Mouse (Mus musculus) right cerebral cortex, postnatal 10 days (tissue): Measurements from ENCODE around the gene Tnfrsf26.
A peak's percentile ranks its signal among the peaks of the same experiment; 100 is the strongest.

Source experiments
- DNase-seq, 2 experiments: peaks; one replicate each; pipeline ENCODE4 v3.0.0; 2021; ENCODE audit warnings: low spot score in 2 of 2

Gene Tnfrsf26

DNA sequence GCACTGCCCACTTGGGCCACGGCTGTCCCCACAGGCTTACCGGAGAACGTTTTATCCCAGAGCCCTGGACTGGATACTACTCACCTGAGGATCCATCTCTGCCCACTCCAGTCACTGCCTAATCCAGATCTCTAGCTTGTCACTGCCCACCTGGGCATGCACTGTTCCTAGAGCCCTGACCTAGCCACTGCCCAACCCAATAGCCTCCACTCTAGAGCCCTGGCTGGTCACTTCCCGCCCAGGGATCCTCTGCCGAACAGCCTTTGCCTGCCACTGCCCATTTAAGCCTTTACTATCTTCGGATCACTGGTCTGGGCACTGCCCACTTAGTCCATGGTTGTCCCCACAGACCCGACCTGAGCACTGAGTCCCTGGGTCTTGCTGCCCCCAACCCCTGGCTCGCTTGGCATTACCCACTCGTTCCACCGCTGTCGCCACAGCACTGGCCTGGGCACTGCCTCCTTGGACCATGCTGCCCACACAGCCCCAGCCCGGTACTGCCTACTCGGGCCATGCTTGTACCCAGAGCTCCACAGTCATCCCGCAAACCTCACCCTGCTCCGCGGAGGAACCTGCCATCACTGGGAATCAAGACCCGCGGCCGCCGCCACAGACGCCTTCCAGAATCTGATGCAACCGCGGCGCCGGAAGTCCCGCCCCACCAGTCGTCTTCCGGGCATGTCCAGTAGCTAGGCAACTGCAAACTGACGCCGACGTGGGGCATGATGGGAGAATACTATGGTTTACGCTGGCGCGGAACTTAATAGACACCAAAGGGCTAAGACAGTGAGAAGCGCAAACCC lies 28.9 kb downstream of the Tnfrsf26 start, which contains the start of gene Cars:
TSS of gene Cars (minus strand) at position 663 of the 803 bp plus-strand sequence.
- DNase-seq: peak; percentile 96 to 97

DNA sequence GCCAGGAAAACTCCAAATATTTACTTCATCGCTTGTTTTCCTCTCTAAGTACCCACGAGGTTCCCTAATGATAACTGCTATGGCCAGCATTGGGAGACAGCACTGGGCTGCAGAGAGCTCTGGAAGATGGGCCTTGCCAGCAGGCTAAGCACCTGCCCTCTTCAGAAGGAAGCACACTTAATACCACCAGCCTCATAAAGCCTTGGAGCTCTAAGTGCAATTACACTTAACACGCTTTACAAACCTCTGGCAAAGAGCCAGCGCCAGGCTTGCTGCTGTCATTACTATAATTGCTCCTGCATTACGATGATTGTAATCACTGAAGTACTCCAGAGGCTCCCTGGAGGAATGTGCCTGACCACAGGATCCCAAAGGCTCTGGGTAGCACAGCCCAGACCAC lies 33.7 kb downstream of the Tnfrsf26 start:
- DNase-seq: peak; percentile 35

DNA sequence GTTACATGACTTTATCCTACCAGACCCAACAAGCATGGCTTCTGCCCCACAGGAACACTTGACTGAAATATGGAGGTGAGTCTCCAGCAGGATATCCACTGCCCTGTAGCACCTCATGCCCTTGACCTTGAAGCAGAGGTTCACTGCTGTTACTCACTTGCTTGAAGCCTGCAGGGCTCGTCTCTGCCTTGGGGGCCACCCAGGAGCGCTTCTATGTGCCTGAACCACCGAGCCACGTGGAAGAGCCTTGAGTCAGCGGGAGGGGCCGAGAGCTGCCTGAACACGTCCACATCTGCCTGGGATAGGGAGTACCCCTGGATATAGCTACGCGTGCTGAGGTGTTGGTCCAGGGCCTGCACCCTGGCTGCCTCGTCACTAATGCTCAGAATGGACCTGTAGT lies 36.3 kb downstream of the Tnfrsf26 start:
- DNase-seq: no peak

DNA sequence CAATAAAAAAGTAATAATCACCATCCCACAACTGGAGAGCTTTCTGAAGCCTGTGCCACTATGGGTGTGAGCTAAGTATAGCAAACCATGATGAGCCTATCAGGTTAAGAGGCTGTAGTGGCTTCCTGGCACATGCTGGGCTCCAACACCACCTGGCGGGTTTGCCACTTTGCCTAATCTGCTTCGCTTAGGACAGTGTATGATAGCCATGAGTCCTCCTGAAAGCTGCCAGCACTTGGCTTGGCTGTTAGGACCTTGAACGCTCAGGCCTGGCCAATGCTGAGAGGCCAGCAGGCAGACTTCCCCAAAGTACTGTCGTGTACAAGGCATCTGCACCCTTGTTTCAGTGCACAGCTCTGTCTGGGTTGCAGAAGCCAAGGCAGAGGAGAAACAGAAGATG lies 40.5 kb downstream of the Tnfrsf26 start:
- DNase-seq: no peak

DNA sequence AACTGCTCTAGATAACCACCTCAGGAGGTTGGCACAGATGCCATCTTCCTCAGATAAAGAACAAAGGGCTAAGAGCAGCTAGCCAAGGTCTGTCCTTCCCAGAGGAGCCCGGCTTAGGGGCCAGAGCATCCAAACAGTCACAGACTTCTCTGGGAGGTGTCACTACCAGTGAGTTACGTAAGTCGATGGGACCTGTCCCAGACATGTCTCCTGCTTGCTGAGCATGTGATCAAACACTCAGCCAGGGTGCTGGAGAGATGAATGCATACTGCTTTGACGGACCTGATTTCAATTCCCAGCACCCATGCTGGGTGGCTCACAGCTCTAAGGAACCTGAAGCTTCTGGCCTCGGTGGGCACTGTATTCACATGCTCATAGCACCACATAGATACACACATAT lies 40.9 kb downstream of the Tnfrsf26 start:
- no peak for DNase-seq

DNA sequence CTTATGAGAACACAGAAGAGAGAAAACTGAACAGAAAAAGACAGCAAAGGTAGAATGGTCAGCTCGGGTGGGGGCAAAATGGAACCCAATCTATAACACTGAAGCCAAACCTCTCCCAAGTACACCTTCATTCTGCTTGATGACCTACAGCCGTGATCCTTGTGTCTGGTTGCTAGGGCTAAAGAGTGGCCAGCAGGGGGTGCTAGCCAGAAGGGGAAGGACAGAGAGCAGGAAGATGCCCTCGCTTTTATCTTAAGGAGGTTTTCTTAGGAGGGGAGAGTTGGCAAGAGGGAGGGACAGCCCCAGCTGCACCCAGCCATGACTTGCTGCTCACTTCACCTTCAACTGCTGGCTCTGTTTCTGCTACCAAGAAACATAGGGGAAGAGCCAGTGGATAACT lies 44.6 kb downstream of the Tnfrsf26 start:
- peak in 1 of 2 experiments; percentile 60 for DNase-seq

DNA sequence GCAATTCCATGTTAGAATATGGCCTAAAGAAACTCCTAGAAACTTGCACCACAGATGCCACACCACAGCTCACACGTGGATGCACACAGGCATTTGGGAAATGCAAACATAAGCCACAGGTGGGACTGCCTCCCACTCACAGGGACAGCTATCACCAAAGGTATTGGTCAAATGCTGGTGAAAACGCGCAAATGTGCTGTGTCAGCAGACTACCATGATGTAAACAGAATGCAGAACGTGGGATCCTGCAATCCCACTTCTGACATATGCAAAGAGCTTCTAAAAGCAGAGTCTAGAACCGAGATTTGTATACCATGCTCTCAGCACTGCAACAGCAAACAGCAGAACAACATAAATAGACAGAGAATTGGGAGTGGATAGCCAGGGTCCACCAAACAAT lies 45.5 kb downstream of the Tnfrsf26 start:
- no peak for DNase-seq

DNA sequence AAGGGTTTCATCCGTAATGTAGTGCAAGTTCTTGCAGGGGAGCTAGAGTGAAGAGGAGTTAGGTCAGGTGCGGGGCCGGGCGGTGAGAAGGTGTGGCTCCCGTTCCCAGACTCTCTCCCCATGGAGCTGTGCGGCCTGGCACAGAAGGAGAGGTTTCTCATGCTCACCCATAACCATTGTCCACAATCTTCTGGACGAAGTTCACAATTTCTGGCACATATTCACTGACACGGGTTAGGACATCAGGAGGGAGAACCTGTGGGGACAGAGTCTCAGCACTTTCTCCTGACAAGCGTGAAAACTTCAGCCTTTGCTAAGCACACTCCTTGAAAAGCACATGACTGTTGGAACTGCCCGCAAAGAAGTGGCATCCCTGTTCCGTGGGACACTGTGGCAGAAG lies 52.8 kb downstream of the Tnfrsf26 start:
- DNase-seq: no peak

DNA sequence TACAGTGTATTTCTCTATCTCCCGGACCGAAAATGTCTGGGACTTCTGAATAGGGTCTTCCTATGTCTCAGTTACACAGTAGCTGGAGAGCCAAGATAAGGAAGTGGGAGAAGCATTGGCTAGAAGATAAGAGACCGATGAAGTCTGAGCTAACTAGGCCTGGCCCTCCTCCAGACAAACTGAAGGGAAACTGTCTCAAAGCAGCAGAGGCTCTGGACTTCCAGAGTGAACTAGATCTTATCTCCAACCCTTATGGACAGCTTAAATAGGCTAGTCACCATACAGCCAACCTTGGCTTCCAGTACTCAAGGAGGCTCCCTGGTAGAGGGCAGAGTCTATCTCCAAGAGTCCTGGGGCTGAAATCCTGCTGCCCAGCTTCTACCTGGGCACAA lies 62.9 kb downstream of the Tnfrsf26 start:
- no peak for DNase-seq

DNA sequence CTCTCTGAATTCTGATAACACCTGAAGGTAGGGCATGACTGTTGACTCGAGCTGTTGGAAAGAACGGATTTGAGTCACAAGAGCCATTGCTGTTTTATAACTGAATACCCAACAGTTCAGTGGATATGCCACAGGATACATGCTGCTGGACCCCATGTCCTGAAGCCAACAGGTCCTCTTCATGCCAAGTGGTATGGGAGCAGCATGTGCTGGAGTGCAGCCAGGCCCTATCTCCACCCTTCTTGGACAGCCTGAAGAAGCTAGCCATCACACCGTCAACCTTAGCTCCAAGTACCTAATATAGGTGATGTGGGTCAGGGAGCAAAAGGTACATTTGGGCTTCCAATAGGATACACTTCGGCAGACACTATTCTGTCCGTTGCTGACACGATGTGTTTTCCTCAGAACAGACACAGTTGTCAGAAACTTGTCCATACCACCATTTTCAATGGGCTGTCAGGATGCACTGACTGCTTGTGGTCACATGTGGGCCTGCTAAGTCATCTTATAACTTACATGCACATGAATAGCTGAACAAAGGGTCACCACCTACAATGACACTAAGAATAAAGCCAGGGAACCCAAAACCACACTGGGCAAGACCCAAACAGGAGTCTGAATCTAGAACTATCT lies 63.4 kb downstream of the Tnfrsf26 start:
- DNase-seq: no peak

DNA sequence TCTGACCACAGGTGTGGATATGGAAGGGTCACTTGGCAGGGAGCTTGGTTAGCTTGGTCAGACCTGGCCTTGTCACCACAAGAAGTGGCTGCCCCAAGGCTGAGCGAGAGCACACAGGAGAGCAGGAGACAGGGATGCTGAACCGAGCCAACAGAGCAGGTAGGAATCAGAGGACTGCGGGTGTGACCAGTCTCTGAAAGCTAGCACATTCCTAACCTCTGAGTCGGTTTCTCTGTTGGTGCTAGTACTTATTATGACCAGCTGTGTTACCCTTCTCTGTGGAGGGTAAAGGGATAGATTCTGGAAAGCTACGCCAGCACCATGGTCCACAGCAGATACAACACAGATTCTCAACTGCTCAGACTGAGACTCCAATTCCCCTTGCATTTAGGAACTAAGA lies 64.7 kb downstream of the Tnfrsf26 start:
- DNase-seq: no peak
